Mouse (Mus musculus): ENCODE results near the gene Them4. TPM values are rescaled to one million over a fixed set of nuclear protein-coding genes. Genes with fewer than 3 reads are reported as not detected.

The Them4 gene
- polyA plus RNA-seq, 1 experiment, result 2.1 TPM

GRCm38 (mm10) chr3:94368631-94369030, 58.7 kb downstream of the Them4 start:
- TF ChIP-seq CTCF (IDR thresholded peaks at IDR 0.05; ENCODE audit: control insufficient read depth, insufficient read depth, insufficient read length) (no peak), MYOD1 (IDR thresholded peaks at IDR 0.05; ENCODE audit: control insufficient read depth, insufficient read length, low read depth) (no peak), MYOG (IDR thresholded peaks at IDR 0.05; ENCODE audit: control insufficient read depth, extremely low read depth, insufficient read length) (no peak), CEBPB (IDR thresholded peaks at IDR 0.05; ENCODE audit: low read depth) (no peak)
- H3K79me3 ChIP-seq (ENCODE audit: low read depth), result no peaks in the 10 kb centered on the region
- no peak overlapping the region for H3ac ChIP-seq (ENCODE audit: control insufficient read depth, insufficient read length, low read depth)
- no peaks in the 10 kb centered on the region for H3K79me2 ChIP-seq (ENCODE audit: control insufficient read depth, insufficient read depth)
- peaks cover 12% of the 10 kb centered on the region for H3K27me3 ChIP-seq (ENCODE audit: control insufficient read depth, insufficient read depth, insufficient read length)
- H3K4me3 ChIP-seq (ENCODE audit: insufficient read depth, poor library complexity, severe bottlenecking), result no peak overlapping the region
- no peaks in the 10 kb centered on the region for H3K36me3 ChIP-seq (ENCODE audit: control insufficient read depth, insufficient read depth)

- H3K79me2 ChIP-seq (ENCODE audit: control insufficient read depth, insufficient read depth), result no peaks in the 10 kb centered on the region
- H3K4me3 ChIP-seq (ENCODE audit: insufficient read depth, poor library complexity, severe bottlenecking), result no peak overlapping the region
- H3ac ChIP-seq (ENCODE audit: control insufficient read depth, insufficient read length, low read depth), result no peak overlapping the region
- H3K79me3 ChIP-seq (ENCODE audit: low read depth), result no peaks in the 10 kb centered on the region
- no peaks in the 10 kb centered on the region for H3K36me3 ChIP-seq (ENCODE audit: control insufficient read depth, insufficient read depth)
- no peak for TF ChIP-seq CTCF (IDR thresholded peaks at IDR 0.05; ENCODE audit: control insufficient read depth, insufficient read depth, insufficient read length)
- TF ChIP-seq MYOG (IDR thresholded peaks at IDR 0.05; ENCODE audit: control insufficient read depth, extremely low read depth, insufficient read length), result no peak
- no peak for TF ChIP-seq CEBPB (IDR thresholded peaks at IDR 0.05; ENCODE audit: low read depth)
- no peak for TF ChIP-seq USF1 (IDR thresholded peaks at IDR 0.05; ENCODE audit: low read depth)
- TF ChIP-seq FOSL1 (IDR thresholded peaks at IDR 0.05; ENCODE audit: insufficient read depth, low read length, poor library complexity, severe bottlenecking), result no peak
- TF ChIP-seq MAX (IDR thresholded peaks at IDR 0.05), result no peak
- TF ChIP-seq MYOD1 (IDR thresholded peaks at IDR 0.05; ENCODE audit: control insufficient read depth, insufficient read length, low read depth), result no peak
- H3K27me3 ChIP-seq (ENCODE audit: control insufficient read depth, insufficient read depth, insufficient read length), result peaks cover under 1% of the 10 kb centered on the region
Observed at GRCm38 (mm10) chr3:94369709-94370108, 59.8 kb downstream of the Them4 start.

- no peak for TF ChIP-seq CEBPB (IDR thresholded peaks at IDR 0.05; ENCODE audit: low read depth)
- no peak for TF ChIP-seq MYOG (IDR thresholded peaks at IDR 0.05; ENCODE audit: control insufficient read depth, extremely low read depth, insufficient read length)
- no peak for TF ChIP-seq USF1 (IDR thresholded peaks at IDR 0.05; ENCODE audit: low read depth)
- no peak for TF ChIP-seq MYOD1 (IDR thresholded peaks at IDR 0.05; ENCODE audit: control insufficient read depth, insufficient read length, low read depth)
- TF ChIP-seq CTCF (IDR thresholded peaks at IDR 0.05; ENCODE audit: control insufficient read depth, insufficient read depth, insufficient read length), result no peak
- no peak for TF ChIP-seq FOSL1 (IDR thresholded peaks at IDR 0.05; ENCODE audit: insufficient read depth, low read length, poor library complexity, severe bottlenecking)
- no peak for TF ChIP-seq MAX (IDR thresholded peaks at IDR 0.05)
- Histone ChIP-seq H3K4me3 (ENCODE audit: insufficient read depth, poor library complexity, severe bottlenecking) (no peak overlapping the region), H3K27me3 (ENCODE audit: control insufficient read depth, insufficient read depth, insufficient read length) (no peaks in the 10 kb centered on the region), H3K79me3 (ENCODE audit: low read depth) (no peaks in the 10 kb centered on the region), H3K36me3 (ENCODE audit: control insufficient read depth, insufficient read depth) (no peaks in the 10 kb centered on the region), H3ac (ENCODE audit: control insufficient read depth, insufficient read length, low read depth) (no peak overlapping the region), H3K79me2 (ENCODE audit: control insufficient read depth, insufficient read depth) (no peaks in the 10 kb centered on the region)
Observed at GRCm38 (mm10) chr3:94371637-94372036, 61.7 kb downstream of the Them4 start.

DNA sequence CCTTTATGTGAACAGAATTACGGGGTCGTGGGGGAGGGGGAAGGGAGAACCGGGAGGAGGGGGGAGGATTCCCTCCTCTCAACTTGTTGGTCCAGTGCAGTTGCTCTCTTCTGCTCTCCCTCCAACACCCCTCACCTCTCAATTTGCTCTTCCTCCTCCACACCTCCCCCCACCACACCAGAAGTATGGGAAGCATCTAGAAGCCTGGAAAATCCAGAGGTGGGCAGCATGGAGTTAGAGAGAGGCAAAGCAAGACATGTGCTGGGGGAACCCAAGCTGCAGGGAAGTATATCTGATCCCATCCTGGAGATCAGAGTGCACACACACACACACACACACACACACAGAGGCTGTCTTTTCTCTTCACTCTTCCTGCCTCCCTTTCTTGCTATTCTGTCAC, 62.1 kb downstream of the Them4 start:
- no peaks in the 10 kb centered on the region for H3K79me3 ChIP-seq (ENCODE audit: low read depth)
- no peaks in the 10 kb centered on the region for H3K27me3 ChIP-seq (ENCODE audit: control insufficient read depth, insufficient read depth, insufficient read length)
- H3K4me3 ChIP-seq (ENCODE audit: insufficient read depth, poor library complexity, severe bottlenecking), result no peak overlapping the region
- H3K79me2 ChIP-seq (ENCODE audit: control insufficient read depth, insufficient read depth), result no peaks in the 10 kb centered on the region
- no peak overlapping the region for H3ac ChIP-seq (ENCODE audit: control insufficient read depth, insufficient read length, low read depth)
- TF ChIP-seq FOSL1 (IDR thresholded peaks at IDR 0.05; ENCODE audit: insufficient read depth, low read length, poor library complexity, severe bottlenecking) (no peak), MYOD1 (IDR thresholded peaks at IDR 0.05; ENCODE audit: control insufficient read depth, insufficient read length, low read depth) (no peak), MYOG (IDR thresholded peaks at IDR 0.05; ENCODE audit: control insufficient read depth, extremely low read depth, insufficient read length) (no peak), MAX (IDR thresholded peaks at IDR 0.05) (no peak), USF1 (IDR thresholded peaks at IDR 0.05; ENCODE audit: low read depth) (no peak), CEBPB (IDR thresholded peaks at IDR 0.05; ENCODE audit: low read depth) (no peak), CTCF (IDR thresholded peaks at IDR 0.05; ENCODE audit: control insufficient read depth, insufficient read depth, insufficient read length) (no peak)
- H3K36me3 ChIP-seq (ENCODE audit: control insufficient read depth, insufficient read depth), result no peaks in the 10 kb centered on the region

DNA sequence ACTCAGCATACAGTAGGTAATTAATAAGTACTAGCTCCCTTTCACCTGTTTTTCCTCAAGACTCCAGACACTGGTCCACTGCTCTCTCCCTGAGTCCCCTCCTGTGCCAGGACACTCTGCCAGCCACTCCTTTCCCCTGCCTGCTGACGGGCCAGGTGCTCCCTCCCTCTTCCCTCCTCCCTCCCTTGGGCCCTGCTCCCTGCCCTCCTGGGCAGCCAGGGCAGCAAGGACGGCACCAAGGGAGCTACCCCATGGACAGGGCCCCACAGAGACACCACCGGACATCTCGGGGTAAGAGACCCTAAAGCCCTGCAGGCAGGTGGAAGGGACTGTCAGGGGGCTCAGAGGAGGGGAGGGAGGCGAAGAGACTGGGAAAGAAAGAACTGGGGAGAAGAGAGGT, 62.8 kb downstream of the Them4 start, which contains the start of gene Rorc:
TSS of gene Rorc (plus strand) at position 154 of the 400 bp plus-strand sequence.
- no peaks in the 10 kb centered on the region for H3K79me3 ChIP-seq (ENCODE audit: low read depth)
- H3K36me3 ChIP-seq (ENCODE audit: control insufficient read depth, insufficient read depth), result no peaks in the 10 kb centered on the region
- H3K27me3 ChIP-seq (ENCODE audit: control insufficient read depth, insufficient read depth, insufficient read length), result no peaks in the 10 kb centered on the region
- no peak for TF ChIP-seq FOSL1 (IDR thresholded peaks at IDR 0.05; ENCODE audit: insufficient read depth, low read length, poor library complexity, severe bottlenecking)
- TF ChIP-seq MYOD1 (IDR thresholded peaks at IDR 0.05; ENCODE audit: control insufficient read depth, insufficient read length, low read depth), result no peak
- no peak for TF ChIP-seq USF1 (IDR thresholded peaks at IDR 0.05; ENCODE audit: low read depth)
- no peak for TF ChIP-seq MYOG (IDR thresholded peaks at IDR 0.05; ENCODE audit: control insufficient read depth, extremely low read depth, insufficient read length)
- TF ChIP-seq CEBPB (IDR thresholded peaks at IDR 0.05; ENCODE audit: low read depth), result no peak
- TF ChIP-seq MAX (IDR thresholded peaks at IDR 0.05), result no peak
- TF ChIP-seq CTCF (IDR thresholded peaks at IDR 0.05; ENCODE audit: control insufficient read depth, insufficient read depth, insufficient read length), result no peak
- no peaks in the 10 kb centered on the region for H3K79me2 ChIP-seq (ENCODE audit: control insufficient read depth, insufficient read depth)
- no peak within 1 kb of the TSS for H3ac ChIP-seq (ENCODE audit: control insufficient read depth, insufficient read length, low read depth)
- H3K4me3 ChIP-seq (ENCODE audit: insufficient read depth, poor library complexity, severe bottlenecking), result no peak within 1 kb of the TSS

- no peaks in the 10 kb centered on the region for H3K79me2 ChIP-seq (ENCODE audit: control insufficient read depth, insufficient read depth)
Observed at GRCm38 (mm10) chr3:94373090-94373489, 63.2 kb downstream of the Them4 start.

More at GRCm38 (mm10) chr3:94373090-94373489, 63.2 kb downstream of the Them4 start:
- no peak overlapping the region for H3K4me3 ChIP-seq (ENCODE audit: insufficient read depth, poor library complexity, severe bottlenecking)
- H3ac ChIP-seq (ENCODE audit: control insufficient read depth, insufficient read length, low read depth), result no peak overlapping the region
- no peaks in the 10 kb centered on the region for H3K36me3 ChIP-seq (ENCODE audit: control insufficient read depth, insufficient read depth)
- no peak for TF ChIP-seq USF1 (IDR thresholded peaks at IDR 0.05; ENCODE audit: low read depth)
- no peaks in the 10 kb centered on the region for H3K79me3 ChIP-seq (ENCODE audit: low read depth)
- H3K27me3 ChIP-seq (ENCODE audit: control insufficient read depth, insufficient read depth, insufficient read length), result no peaks in the 10 kb centered on the region
